Mouse (Mus musculus): ENCODE measurements around the gene Grxcr1. TPM values are rescaled to one million over a fixed set of nuclear protein-coding genes. Genes with fewer than 3 reads are reported as not detected.

Gene Grxcr1
- polyA plus RNA-seq, 1 experiment from 2014 or later = 0.21 TPM

- H3K4me2 ChIP-seq = no peak overlapping the region
- H3K36me3 ChIP-seq = no peaks in the 10 kb centered on the region
- no peaks in the 10 kb centered on the region for H3K4me1 ChIP-seq (replicated peaks)
- H3K4me3 ChIP-seq = no peak overlapping the region
- H3K9ac ChIP-seq = no peak overlapping the region
- no peak for ATAC-seq (ENCODE audit: low FRiP score)
- no peaks in the 10 kb centered on the region for H3K27me3 ChIP-seq
- 69% methylated on average over 6 of the region's 6 CpGs for WGBS
- H3K27ac ChIP-seq = no peak overlapping the region
- H3K9me3 ChIP-seq = no peaks in the 10 kb centered on the region
Observed at GRCm38 (mm10) chr5:68112430-68113036, 80.9 kb downstream of the Grxcr1 start.

GRCm38 (mm10) chr5:68120880-68121279, 89.2 kb downstream of the Grxcr1 start:
- no peaks in the 10 kb centered on the region for H3K9me3 ChIP-seq
- H3K4me2 ChIP-seq = no peak overlapping the region
- no peak overlapping the region for H3K27ac ChIP-seq
- no peaks in the 10 kb centered on the region for H3K27me3 ChIP-seq
- WGBS = 41% methylated on average over 2 of the region's 2 CpGs
- no peak for ATAC-seq (ENCODE audit: low FRiP score)
- H3K9ac ChIP-seq = no peak overlapping the region
- no peaks in the 10 kb centered on the region for H3K36me3 ChIP-seq
- no peaks in the 10 kb centered on the region for H3K4me1 ChIP-seq (replicated peaks)
- H3K4me3 ChIP-seq = no peak overlapping the region

GRCm38 (mm10) chr5:68122883-68123282, 91.2 kb downstream of the Grxcr1 start:
- no peaks in the 10 kb centered on the region for H3K36me3 ChIP-seq
- H3K9ac ChIP-seq = no peak overlapping the region
- no peaks in the 10 kb centered on the region for H3K4me1 ChIP-seq (replicated peaks)
- H3K4me3 ChIP-seq = no peak overlapping the region
- no peaks in the 10 kb centered on the region for H3K9me3 ChIP-seq
- no peaks in the 10 kb centered on the region for H3K27me3 ChIP-seq
- 74% methylated on average over 3 of the region's 3 CpGs for WGBS
- no peak overlapping the region for H3K4me2 ChIP-seq
- no peak overlapping the region for H3K27ac ChIP-seq
- ATAC-seq (ENCODE audit: low FRiP score) = no peak

DNA sequence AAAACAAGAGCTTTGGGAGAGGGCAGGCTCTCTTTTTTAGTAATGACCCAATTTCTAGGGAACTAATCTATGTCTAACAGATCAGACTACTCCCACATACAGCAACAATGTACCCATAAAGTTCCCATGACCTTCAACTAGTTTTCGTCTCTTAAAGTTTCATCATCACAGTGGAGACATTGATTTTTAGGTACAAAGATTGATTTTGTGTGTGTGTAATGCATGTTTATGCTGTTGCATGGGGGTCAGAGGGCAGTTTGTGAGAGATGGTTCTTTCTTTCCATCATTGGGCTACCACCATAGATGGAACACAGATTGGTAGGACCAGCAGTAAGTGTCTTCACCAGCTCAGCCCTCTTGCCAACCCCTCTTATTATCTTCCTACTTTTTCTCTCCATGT, 93.8 kb downstream of the Grxcr1 start:
- WGBS = 98% methylated on average over 1 of the region's 1 CpGs

DNA sequence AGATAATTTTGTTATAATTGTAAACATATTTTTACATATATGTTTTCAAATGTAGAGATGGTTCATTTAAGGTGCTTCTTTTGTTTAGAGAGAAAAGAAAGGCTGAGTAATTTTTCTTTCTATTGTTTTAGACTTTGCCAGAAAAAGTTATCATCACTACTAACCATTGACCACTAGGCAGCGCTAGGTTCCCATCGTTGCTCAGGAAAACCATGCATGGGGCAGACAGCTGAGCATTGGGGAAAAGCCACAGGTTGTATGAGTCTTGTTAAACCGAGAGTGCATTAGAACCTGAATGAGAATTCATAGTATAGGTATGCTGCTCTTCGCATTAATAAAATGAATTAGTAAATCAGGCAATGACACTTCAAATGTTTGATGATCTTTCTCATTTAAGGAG, 96.8 kb downstream of the Grxcr1 start:
- H3K36me3 ChIP-seq = no peaks in the 10 kb centered on the region
- no peak for ATAC-seq (ENCODE audit: low FRiP score)

More for the DNA sequence above, 93.8 kb downstream of the Grxcr1 start:
- no peak overlapping the region for H3K4me2 ChIP-seq
- H3K4me3 ChIP-seq = no peak overlapping the region
- no peaks in the 10 kb centered on the region for H3K9me3 ChIP-seq
- no peak overlapping the region for H3K9ac ChIP-seq
- ATAC-seq (ENCODE audit: low FRiP score) = no peak
- no peaks in the 10 kb centered on the region for H3K36me3 ChIP-seq
- no peaks in the 10 kb centered on the region for H3K27me3 ChIP-seq
- no peaks in the 10 kb centered on the region for H3K4me1 ChIP-seq (replicated peaks)
- H3K27ac ChIP-seq = no peak overlapping the region

GRCm38 (mm10) chr5:68128821-68129608, 97.4 kb downstream of the Grxcr1 start:
- Histone ChIP-seq H3K4me1 (replicated peaks) (no peaks in the 10 kb centered on the region), H3K9ac (no peak overlapping the region), H3K4me2 (no peak overlapping the region), H3K4me3 (no peak overlapping the region), H3K27me3 (no peaks in the 10 kb centered on the region), H3K27ac (no peak overlapping the region), H3K36me3 (no peaks in the 10 kb centered on the region), H3K9me3 (no peaks in the 10 kb centered on the region)
- 86% methylated on average over 3 of the region's 3 CpGs for WGBS
- ATAC-seq (ENCODE audit: low FRiP score) = no peak

More for the DNA sequence above, 96.8 kb downstream of the Grxcr1 start:
- Histone ChIP-seq H3K27me3 (no peaks in the 10 kb centered on the region), H3K27ac (no peak overlapping the region), H3K9ac (no peak overlapping the region), H3K9me3 (no peaks in the 10 kb centered on the region), H3K4me1 (replicated peaks) (no peaks in the 10 kb centered on the region), H3K4me3 (no peak overlapping the region), H3K4me2 (no peak overlapping the region)
- WGBS = 16% methylated on average over 4 of the region's 4 CpGs

DNA sequence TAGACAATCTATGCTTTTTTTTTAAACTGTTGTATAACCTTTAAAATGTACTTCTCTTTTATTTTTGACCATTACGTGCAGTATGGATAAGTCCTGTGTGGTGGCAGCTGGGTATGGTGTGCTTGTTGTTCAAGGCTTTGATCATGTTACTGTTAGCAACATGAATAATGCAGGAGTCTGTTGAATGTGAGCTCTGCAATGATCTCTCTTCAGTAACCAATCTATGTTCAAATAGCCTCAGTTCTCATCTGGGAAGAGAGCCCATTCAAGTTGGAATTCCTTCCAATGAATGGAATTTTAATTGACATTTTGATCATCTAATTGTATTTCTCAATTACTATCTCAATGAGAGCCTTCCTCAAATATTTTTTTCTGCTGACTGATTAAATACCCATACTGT, 115.2 kb downstream of the Grxcr1 start:
- ATAC-seq (ENCODE audit: low FRiP score) = no peak
- WGBS = 53% methylated on average over 1 of the region's 1 CpGs

DNA sequence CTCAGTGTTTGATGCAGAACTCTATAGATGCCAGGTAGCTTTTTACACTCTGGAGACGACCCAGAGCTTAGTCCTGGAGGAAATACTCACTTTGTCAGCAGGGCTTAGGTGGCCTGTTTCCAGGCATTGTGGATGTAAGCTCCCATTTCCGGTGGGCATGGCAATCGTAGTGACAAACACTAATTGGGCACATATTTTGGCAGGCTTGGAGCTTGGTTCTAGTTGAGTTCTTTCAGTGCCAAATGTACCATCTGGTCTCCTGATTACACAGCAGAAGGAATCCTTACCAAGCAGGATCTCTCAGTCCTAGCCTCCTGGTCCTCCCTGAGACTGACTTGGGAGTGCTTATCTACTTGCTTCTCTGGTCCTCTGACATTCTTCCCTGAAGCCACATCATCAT, 118.3 kb downstream of the Grxcr1 start:
- 74% methylated on average over 3 of the region's 3 CpGs for WGBS
- Histone ChIP-seq H3K36me3 (no peaks in the 10 kb centered on the region), H3K9ac (no peak overlapping the region), H3K4me1 (replicated peaks) (no peaks in the 10 kb centered on the region), H3K4me2 (no peak overlapping the region), H3K27me3 (no peaks in the 10 kb centered on the region), H3K9me3 (no peaks in the 10 kb centered on the region), H3K4me3 (no peak overlapping the region), H3K27ac (no peak overlapping the region)
- no peak for ATAC-seq (ENCODE audit: low FRiP score)

More for the DNA sequence above, 115.2 kb downstream of the Grxcr1 start:
- Histone ChIP-seq H3K4me3 (no peak overlapping the region), H3K4me2 (no peak overlapping the region), H3K36me3 (no peaks in the 10 kb centered on the region), H3K27me3 (no peaks in the 10 kb centered on the region), H3K9ac (no peak overlapping the region), H3K9me3 (no peaks in the 10 kb centered on the region), H3K27ac (no peak overlapping the region), H3K4me1 (replicated peaks) (no peaks in the 10 kb centered on the region)

- 91% methylated on average over 4 of the region's 4 CpGs for WGBS
- Histone ChIP-seq H3K27me3 (no peaks in the 10 kb centered on the region), H3K27ac (no peak overlapping the region), H3K4me1 (replicated peaks) (no peaks in the 10 kb centered on the region), H3K36me3 (no peaks in the 10 kb centered on the region), H3K9me3 (no peaks in the 10 kb centered on the region), H3K4me3 (no peak overlapping the region), H3K9ac (no peak overlapping the region), H3K4me2 (no peak overlapping the region)
- ATAC-seq (ENCODE audit: low FRiP score) = no peak
Observed at GRCm38 (mm10) chr5:68150347-68151043, 118.9 kb downstream of the Grxcr1 start.

GRCm38 (mm10) chr5:68162503-68162902, 130.9 kb downstream of the Grxcr1 start:
- Histone ChIP-seq H3K4me2 (no peak overlapping the region), H3K9ac (no peak overlapping the region), H3K4me1 (replicated peaks) (no peaks in the 10 kb centered on the region), H3K4me3 (no peak overlapping the region), H3K27ac (no peak overlapping the region), H3K27me3 (no peaks in the 10 kb centered on the region), H3K36me3 (no peaks in the 10 kb centered on the region), H3K9me3 (no peaks in the 10 kb centered on the region)
- ATAC-seq (ENCODE audit: low FRiP score) = no peak
- WGBS = 70% methylated on average over 2 of the region's 2 CpGs

- no peak for ATAC-seq (ENCODE audit: low FRiP score)
- 88% methylated on average over 7 of the region's 7 CpGs for WGBS
- H3K9ac ChIP-seq = no peak overlapping the region
Observed at GRCm38 (mm10) chr5:68165954-68166353, 134.3 kb downstream of the Grxcr1 start.

More at GRCm38 (mm10) chr5:68165954-68166353, 134.3 kb downstream of the Grxcr1 start:
- Histone ChIP-seq H3K4me3 (no peak overlapping the region), H3K4me1 (replicated peaks) (no peaks in the 10 kb centered on the region), H3K27ac (no peak overlapping the region), H3K36me3 (no peaks in the 10 kb centered on the region), H3K27me3 (no peaks in the 10 kb centered on the region), H3K4me2 (no peak overlapping the region), H3K9me3 (no peaks in the 10 kb centered on the region)
